Mouse (Mus musculus): ENCODE measurements around the gene Aco2.

Gene Aco2

GRCm38 (mm10) chr15:81949076-81949475 lies 77.0 kb downstream of the Aco2 start:
- in situ Hi-C loops (cut with MboI, MseI): no loop called here

GRCm38 (mm10) chr15:81949476-81950131 lies 77.5 kb downstream of the Aco2 start:
- in situ Hi-C loops (cut with MboI, MseI): loop anchor here (5.0 kb wide), 1 partner anchor 43 kb away; no protein-coding TSS in a partner anchor

- in situ Hi-C loops (cut with MboI, MseI): loop anchor here (5.0 kb wide), 1 partner anchor 42 kb away; no protein-coding TSS in a partner anchor
These were observed 78.6 kb downstream of the Aco2 start for GRCm38 (mm10) chr15:81950716-81951115.

GRCm38 (mm10) chr15:81951159-81951558 lies 79.0 kb downstream of the Aco2 start:
- in situ Hi-C loops (cut with MboI, MseI): loop anchor here (5.0 kb wide), 1 partner anchor 41 kb away; no protein-coding TSS in a partner anchor

GRCm38 (mm10) chr15:81952310-81952709 lies 80.2 kb downstream of the Aco2 start:
- in situ Hi-C loops (cut with MboI, MseI): loop anchor here (5.0 kb wide), 1 partner anchor 40 kb away; no protein-coding TSS in a partner anchor

GRCm38 (mm10) chr15:81954151-81954583 lies 82.1 kb downstream of the Aco2 start:
- in situ Hi-C loops (cut with MboI, MseI): loop anchor here (5.0 kb wide), 1 partner anchor 38 kb away; no protein-coding TSS in a partner anchor

- in situ Hi-C loops (cut with MboI, MseI): loop anchor here (5.0 kb wide), 1 partner anchor 38 kb away; no protein-coding TSS in a partner anchor
These were observed 82.6 kb downstream of the Aco2 start for GRCm38 (mm10) chr15:81954716-81955115.

GRCm38 (mm10) chr15:81955414-81955813 lies 83.3 kb downstream of the Aco2 start:
- in situ Hi-C loops (cut with MboI, MseI): no loop called here

- in situ Hi-C loops (cut with MboI, MseI): no loop called here
These were observed 84.3 kb downstream of the Aco2 start for GRCm38 (mm10) chr15:81956457-81956856.

- in situ Hi-C loops (cut with MboI, MseI): no loop called here
These were observed 85.5 kb downstream of the Aco2 start for GRCm38 (mm10) chr15:81957598-81957997.

GRCm38 (mm10) chr15:81958906-81959305 lies 86.8 kb downstream of the Aco2 start:
- in situ Hi-C loops (cut with MboI, MseI): no loop called here

- in situ Hi-C loops (cut with MboI, MseI): loop anchor here (5.0 kb wide), 1 partner anchor 67 kb away; no protein-coding TSS in a partner anchor
These were observed 88.3 kb downstream of the Aco2 start, which contains the start of gene Pmm1 for GRCm38 (mm10) chr15:81960171-81961077. Pmm1 (minus strand) TSS chr15:81960930.

GRCm38 (mm10) chr15:81961078-81961451 lies 89.0 kb downstream of the Aco2 start:
- in situ Hi-C loops (cut with MboI, MseI): loop anchor here (5.0 kb wide), 1 partner anchor 66 kb away; no protein-coding TSS in a partner anchor

GRCm38 (mm10) chr15:81964262-81964661 lies 92.2 kb downstream of the Aco2 start:
- in situ Hi-C loops (cut with MboI, MseI): loop anchor here (5.0 kb wide), 1 partner anchor 63 kb away; no protein-coding TSS in a partner anchor

Measured in T-helper 1 cell (primary cell).